Mouse (Mus musculus) cerebellum, adult 2 months (tissue): ENCODE measurements around the gene Fam78a.

Source experiments
- CTCF ChIP-seq: fragments of 200-500 bp; IDR thresholded peaks from 2 replicates; pipeline ENCODE4 v1.5.1; 2011; ENCODE audit warnings: low read depth, mild to moderate bottlenecking, control low read depth, low read length, moderate library complexity, borderline replicate concordance; ENCODE audit not compliant: insufficient read depth
- POLR2A ChIP-seq: fragments of 200-500 bp; IDR thresholded peaks from 2 replicates; pipeline ENCODE4 v1.6.1; 2011; ENCODE audit warnings: low read length, control low read depth, borderline replicate concordance; ENCODE audit not compliant: insufficient read depth

- TF ChIP-seq CTCF (no peak), POLR2A (no peak)
These were observed 9.3 kb downstream of the Fam78a start for GRCm38 (mm10) chr2:32075368-32075767.
